Mouse (Mus musculus): ENCODE results near the gene Lin7b. TPM values are rescaled to one million over a fixed set of nuclear protein-coding genes. Genes with fewer than 3 reads are reported as not detected.
"Not testable (repeated sequence)": the region's sequence is repeated elsewhere in the genome, so short reads cannot be mapped to it uniquely, and the experiment has no call there.

The Lin7b gene
- total and polyA plus RNA-seq, 3 experiments, result 1.0 to 3.4 (median 1.6) TPM

- WGBS, result under 1% methylated on average over 43 of the region's 43 CpGs
- Histone ChIP-seq H3K79me2 (replicated peaks; ENCODE audit: control insufficient read depth, insufficient read depth, low read length) (no peaks in the 10 kb centered on the region), H3K4me1 (ENCODE audit: control insufficient read depth, insufficient read depth, low read length) (no peaks in the 10 kb centered on the region), H3K27me3 (ENCODE audit: control insufficient read depth, insufficient read depth, low read length) (peaks cover 5% of the 10 kb centered on the region; the same call in 1 of the 2 replicates), H3K36me3 (ENCODE audit: control insufficient read depth, insufficient read depth, low read length) (no peaks in the 10 kb centered on the region), H3K27ac (no peak overlapping the region), H3K9ac (ENCODE audit: low read depth, low read length) (0 out of 2 replicates have a peak overlapping the region, but pooled peaks have one; percentile 9), H3K4me3 (peak overlapping the region; percentile 44)
- peak; percentile 67 to 71 for DNase-seq
- intact Hi-C loops (cut with DNase I), result loop anchor here (10.0 kb wide), 1 partner anchor 57 kb away; no protein-coding TSS in a partner anchor
- no peak for TF ChIP-seq POLR2A (IDR thresholded peaks at IDR 0.05; ENCODE audit: insufficient read depth, low read depth, low read length)
- TF ChIP-seq EP300 (IDR thresholded peaks at IDR 0.05; ENCODE audit: insufficient read depth, low read depth, low read length), result no peak
- no peak for TF ChIP-seq CTCF (IDR thresholded peaks at IDR 0.05)
Measured at GRCm38 (mm10) chr7:45361243-45361804, 9.1 kb downstream of the Lin7b start.

- H3K9ac ChIP-seq (ENCODE audit: low read depth, low read length), result no peak overlapping the region
- H3K27me3 ChIP-seq (ENCODE audit: control insufficient read depth, insufficient read depth, low read length), result peaks cover 5% of the 10 kb centered on the region; the same call in 1 of the 2 replicates
- no peaks in the 10 kb centered on the region for H3K36me3 ChIP-seq (ENCODE audit: control insufficient read depth, insufficient read depth, low read length)
- no peak overlapping the region for H3K4me3 ChIP-seq
- H3K27ac ChIP-seq, result no peak overlapping the region
- no peak for TF ChIP-seq CTCF (IDR thresholded peaks at IDR 0.05)
- TF ChIP-seq POLR2A (IDR thresholded peaks at IDR 0.05; ENCODE audit: insufficient read depth, low read depth, low read length), result no peak
- TF ChIP-seq EP300 (IDR thresholded peaks at IDR 0.05; ENCODE audit: insufficient read depth, low read depth, low read length), result no peak
- intact Hi-C loops (cut with DNase I), result loop anchor here (10.0 kb wide), 1 partner anchor 56 kb away; no protein-coding TSS in a partner anchor
- H3K79me2 ChIP-seq (replicated peaks; ENCODE audit: control insufficient read depth, insufficient read depth, low read length), result no peaks in the 10 kb centered on the region
- no peaks in the 10 kb centered on the region for H3K4me1 ChIP-seq (ENCODE audit: control insufficient read depth, insufficient read depth, low read length)
- WGBS, result 40% methylated on average over 18 of the region's 18 CpGs
- DNase-seq, result no peak
Measured at GRCm38 (mm10) chr7:45360404-45361125, 9.8 kb downstream of the Lin7b start.

GRCm38 (mm10) chr7:45359081-45359480 lies 11.3 kb downstream of the Lin7b start:
- H3K4me1 ChIP-seq (ENCODE audit: control insufficient read depth, insufficient read depth, low read length); H3K4me3 ChIP-seq; H3K9ac ChIP-seq (ENCODE audit: low read depth, low read length); H3K79me2 ChIP-seq (replicated peaks; ENCODE audit: control insufficient read depth, insufficient read depth, low read length); H3K27me3 ChIP-seq (ENCODE audit: control insufficient read depth, insufficient read depth, low read length); H3K27ac ChIP-seq; intact Hi-C loops (cut with DNase I); H3K36me3 ChIP-seq (ENCODE audit: control insufficient read depth, insufficient read depth, low read length); DNase-seq: not testable (repeated sequence)
- WGBS, result 39% methylated on average over 9 of the region's 11 CpGs

DNA sequence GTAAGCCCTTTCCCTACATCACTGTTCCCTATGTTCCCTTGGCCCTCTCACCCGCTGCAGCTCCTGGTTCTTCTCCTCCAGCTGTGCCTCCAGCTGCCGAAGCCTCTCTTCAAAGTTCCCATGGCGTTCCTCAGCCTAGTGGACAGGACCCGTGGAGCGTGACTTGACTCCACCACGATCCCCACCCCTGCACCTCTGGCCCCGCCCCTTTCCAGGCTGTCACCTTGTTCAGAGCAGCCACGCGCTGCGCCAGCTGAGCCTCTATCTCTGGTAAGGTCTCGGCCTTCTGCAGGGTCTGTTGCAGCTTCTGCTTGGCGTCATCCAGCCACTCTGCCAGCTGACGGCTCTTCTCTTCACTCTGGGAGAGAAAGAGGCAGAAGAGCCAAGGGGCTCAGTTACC lies 14.3 kb downstream of the Lin7b start:
- TF ChIP-seq POLR2A (IDR thresholded peaks at IDR 0.05; ENCODE audit: insufficient read depth, low read depth, low read length) (no peak), EP300 (IDR thresholded peaks at IDR 0.05; ENCODE audit: insufficient read depth, low read depth, low read length) (no peak), CTCF (IDR thresholded peaks at IDR 0.05) (no peak)

GRCm38 (mm10) chr7:45355318-45356020 lies 14.9 kb downstream of the Lin7b start:
- TF ChIP-seq POLR2A (IDR thresholded peaks at IDR 0.05; ENCODE audit: insufficient read depth, low read depth, low read length) (no peak), CTCF (IDR thresholded peaks at IDR 0.05) (no peak), EP300 (IDR thresholded peaks at IDR 0.05; ENCODE audit: insufficient read depth, low read depth, low read length) (no peak)
- Histone ChIP-seq H3K79me2 (replicated peaks; ENCODE audit: control insufficient read depth, insufficient read depth, low read length) (no peaks in the 10 kb centered on the region), H3K9ac (ENCODE audit: low read depth, low read length) (no peak overlapping the region), H3K27me3 (ENCODE audit: control insufficient read depth, insufficient read depth, low read length) (no peaks in the 10 kb centered on the region; the same call in 1 of the 2 replicates), H3K36me3 (ENCODE audit: control insufficient read depth, insufficient read depth, low read length) (no peaks in the 10 kb centered on the region), H3K4me1 (ENCODE audit: control insufficient read depth, insufficient read depth, low read length) (no peaks in the 10 kb centered on the region), H3K4me3 (no peak overlapping the region), H3K27ac (no peak overlapping the region)
- no peak for DNase-seq
- 70% methylated on average over 15 of the region's 15 CpGs for WGBS
- intact Hi-C loops (cut with DNase I), result no loop called here

More for the DNA sequence above, 14.3 kb downstream of the Lin7b start:
- DNase-seq, result no peak
- H3K27me3 ChIP-seq (ENCODE audit: control insufficient read depth, insufficient read depth, low read length), result peaks cover 1% of the 10 kb centered on the region; the same call in 1 of the 2 replicates
- H3K36me3 ChIP-seq (ENCODE audit: control insufficient read depth, insufficient read depth, low read length), result no peaks in the 10 kb centered on the region
- no peak overlapping the region for H3K27ac ChIP-seq
- H3K79me2 ChIP-seq (replicated peaks; ENCODE audit: control insufficient read depth, insufficient read depth, low read length), result no peaks in the 10 kb centered on the region
- H3K9ac ChIP-seq (ENCODE audit: low read depth, low read length), result no peak overlapping the region
- no peak overlapping the region for H3K4me3 ChIP-seq
- 57% methylated on average over 13 of the region's 13 CpGs for WGBS
- intact Hi-C loops (cut with DNase I), result no loop called here
- no peaks in the 10 kb centered on the region for H3K4me1 ChIP-seq (ENCODE audit: control insufficient read depth, insufficient read depth, low read length)

DNA sequence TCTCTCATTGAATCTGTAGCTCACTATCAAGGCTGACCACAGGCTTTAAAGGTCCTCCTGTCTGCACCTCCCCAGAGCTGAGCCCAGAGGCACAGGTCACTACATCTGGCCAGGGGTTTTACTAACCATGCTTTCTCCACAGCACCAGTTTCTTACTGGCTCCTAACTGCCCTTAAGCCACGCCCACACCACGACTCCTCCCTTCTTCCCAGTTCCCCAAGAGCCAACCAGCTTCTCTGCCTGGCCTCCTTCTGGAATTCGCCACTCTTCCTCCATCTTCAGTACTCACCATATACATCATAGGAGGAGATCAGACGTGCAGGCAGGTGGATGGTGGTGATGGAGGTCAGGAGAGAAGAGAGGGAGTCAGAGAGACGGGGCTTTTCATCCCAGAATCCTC lies 17.3 kb downstream of the Lin7b start:
- Histone ChIP-seq H3K4me3 (no peak overlapping the region), H3K4me1 (ENCODE audit: control insufficient read depth, insufficient read depth, low read length) (no peaks in the 10 kb centered on the region), H3K27me3 (ENCODE audit: control insufficient read depth, insufficient read depth, low read length) (no peaks in the 10 kb centered on the region), H3K79me2 (replicated peaks; ENCODE audit: control insufficient read depth, insufficient read depth, low read length) (no peaks in the 10 kb centered on the region), H3K27ac (no peak overlapping the region), H3K36me3 (ENCODE audit: control insufficient read depth, insufficient read depth, low read length) (no peaks in the 10 kb centered on the region), H3K9ac (ENCODE audit: low read depth, low read length) (no peak overlapping the region)
- WGBS, result 32% methylated on average over 5 of the region's 5 CpGs
- TF ChIP-seq CTCF (IDR thresholded peaks at IDR 0.05) (no peak), EP300 (IDR thresholded peaks at IDR 0.05; ENCODE audit: insufficient read depth, low read depth, low read length) (no peak), POLR2A (IDR thresholded peaks at IDR 0.05; ENCODE audit: insufficient read depth, low read depth, low read length) (no peak)
- intact Hi-C loops (cut with DNase I), result no loop called here
- no peak for DNase-seq

Measured in heart, adult 2 months (tissue).